Mouse (Mus musculus): ENCODE results near the gene Mettl16.
A peak's percentile ranks its signal among the peaks of the same experiment; 100 is the strongest.

Gene Mettl16

GRCm38 (mm10) chr11:74845784-74846183 is 75.2 kb downstream of the Mettl16 start:
- DNase-seq (ENCODE audit: low spot score), result no peak

GRCm38 (mm10) chr11:74847919-74848521 is 77.4 kb downstream of the Mettl16 start:
- DNase-seq (ENCODE audit: low spot score), result peak; percentile 59

GRCm38 (mm10) chr11:74850998-74851661 is 80.5 kb downstream of the Mettl16 start:
- DNase-seq (ENCODE audit: low spot score), result no peak

- DNase-seq (ENCODE audit: low spot score), result no peak
These were observed 87.1 kb downstream of the Mettl16 start for GRCm38 (mm10) chr11:74857756-74858155.

- no peak for DNase-seq (ENCODE audit: low spot score)
These were observed 91.5 kb downstream of the Mettl16 start for GRCm38 (mm10) chr11:74862129-74862528.

- no peak for DNase-seq (ENCODE audit: low spot score)
These were observed 92.8 kb downstream of the Mettl16 start for GRCm38 (mm10) chr11:74863471-74863870.

- DNase-seq (ENCODE audit: low spot score), result no peak
These were observed 93.8 kb downstream of the Mettl16 start for GRCm38 (mm10) chr11:74864421-74864820.

GRCm38 (mm10) chr11:74865252-74865651 is 94.6 kb downstream of the Mettl16 start:
- DNase-seq (ENCODE audit: low spot score), result no peak

GRCm38 (mm10) chr11:74866640-74867039 is 96.0 kb downstream of the Mettl16 start:
- DNase-seq (ENCODE audit: low spot score), result peak; percentile 60

GRCm38 (mm10) chr11:74867181-74867580 is 96.6 kb downstream of the Mettl16 start:
- DNase-seq (ENCODE audit: low spot score), result no peak

GRCm38 (mm10) chr11:74868046-74868760 is 97.6 kb downstream of the Mettl16 start:
- DNase-seq (ENCODE audit: low spot score), result no peak

GRCm38 (mm10) chr11:74869603-74870002 is 99.0 kb downstream of the Mettl16 start:
- DNase-seq (ENCODE audit: low spot score), result no peak

- no peak for DNase-seq (ENCODE audit: low spot score)
These were observed 99.9 kb downstream of the Mettl16 start for GRCm38 (mm10) chr11:74870544-74870943.

- DNase-seq (ENCODE audit: low spot score), result peak; percentile 35
These were observed 100.5 kb downstream of the Mettl16 start for GRCm38 (mm10) chr11:74870991-74871622.

GRCm38 (mm10) chr11:74874630-74875029 is 104.0 kb downstream of the Mettl16 start:
- DNase-seq (ENCODE audit: low spot score), result no peak

GRCm38 (mm10) chr11:74876801-74877200 is 106.2 kb downstream of the Mettl16 start:
- DNase-seq (ENCODE audit: low spot score), result no peak

Measured in urinary bladder, postnatal 25 days (tissue).